Mouse (Mus musculus) lung, postnatal 14 days (tissue): ENCODE data around the gene Camk1g.
A peak's percentile ranks its signal among the peaks of the same experiment; 100 is the strongest.

Experiments
- DNase-seq: peaks from one replicate; pipeline ENCODE4 v3.0.0; 2021

Camk1g gene

GRCm38 (mm10) chr1:193369091-193369490 lies 1.0 kb downstream of the Camk1g start:
- no peak for DNase-seq

GRCm38 (mm10) chr1:193368055-193368454 lies 2.0 kb downstream of the Camk1g start:
- DNase-seq = peak; percentile 47

DNA sequence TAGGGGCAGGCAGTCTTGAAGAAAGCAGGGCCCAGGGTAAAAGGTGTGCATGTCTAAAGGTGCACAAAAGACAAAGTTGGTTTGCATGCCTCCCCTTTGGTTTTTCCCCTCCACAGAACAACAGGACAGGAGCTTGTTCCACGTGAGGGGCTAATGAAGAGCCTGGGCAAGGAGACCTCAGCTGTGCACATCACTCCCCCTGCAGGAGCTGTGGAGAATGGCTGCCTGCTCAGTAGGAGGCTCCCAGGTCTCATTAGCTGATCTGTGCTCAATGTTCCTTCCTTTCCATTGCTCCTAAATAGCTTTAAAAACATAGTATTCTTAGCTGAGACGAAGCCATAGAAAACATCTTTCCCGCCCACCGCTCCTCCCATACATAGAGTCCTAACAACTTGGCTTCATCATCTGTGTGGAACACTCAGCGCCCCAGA lies 6.3 kb downstream of the Camk1g start:
- DNase-seq = peak; percentile 58

DNA sequence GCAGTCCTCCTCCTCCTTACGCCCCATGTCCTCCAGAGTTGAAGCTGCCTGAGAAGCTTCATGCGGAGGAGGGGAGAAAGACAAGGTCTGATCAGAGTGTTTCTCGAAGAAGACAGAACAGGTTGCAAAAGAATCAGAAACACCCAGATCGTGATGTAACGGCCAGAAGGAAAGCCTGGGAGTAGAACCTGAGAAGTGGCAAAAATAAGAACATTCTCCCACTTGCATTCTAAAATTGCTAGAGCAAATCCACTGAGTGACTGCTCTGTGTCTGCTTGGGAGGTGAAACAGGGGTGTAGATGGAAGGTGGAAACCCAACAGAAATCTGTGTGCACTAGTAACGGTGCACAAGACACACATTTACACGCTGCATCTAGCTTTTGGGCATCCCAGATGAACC lies 8.0 kb downstream of the Camk1g start:
- DNase-seq = no peak

DNA sequence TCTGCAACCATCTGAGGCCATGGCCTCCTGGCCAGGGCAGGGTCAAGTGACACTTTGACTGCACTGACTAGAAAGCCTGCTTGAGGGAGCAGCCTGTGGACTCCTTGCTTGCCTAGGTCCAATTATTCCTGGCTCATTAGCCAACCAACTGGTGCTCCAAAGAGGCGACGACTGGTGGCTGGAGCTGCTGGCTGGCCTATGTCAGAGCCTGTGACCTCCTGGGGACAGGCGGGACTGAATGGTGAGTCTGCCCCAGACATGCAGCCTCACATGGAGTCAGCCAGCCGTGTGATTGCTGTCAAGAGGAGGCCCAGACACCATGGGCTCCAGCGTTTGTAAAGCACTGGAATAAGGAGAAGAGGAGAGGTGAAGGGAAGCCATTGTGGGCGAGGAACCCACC lies 8.9 kb downstream of the Camk1g start:
- no peak for DNase-seq

GRCm38 (mm10) chr1:193359199-193359598 lies 10.9 kb downstream of the Camk1g start:
- DNase-seq = peak; percentile 40

DNA sequence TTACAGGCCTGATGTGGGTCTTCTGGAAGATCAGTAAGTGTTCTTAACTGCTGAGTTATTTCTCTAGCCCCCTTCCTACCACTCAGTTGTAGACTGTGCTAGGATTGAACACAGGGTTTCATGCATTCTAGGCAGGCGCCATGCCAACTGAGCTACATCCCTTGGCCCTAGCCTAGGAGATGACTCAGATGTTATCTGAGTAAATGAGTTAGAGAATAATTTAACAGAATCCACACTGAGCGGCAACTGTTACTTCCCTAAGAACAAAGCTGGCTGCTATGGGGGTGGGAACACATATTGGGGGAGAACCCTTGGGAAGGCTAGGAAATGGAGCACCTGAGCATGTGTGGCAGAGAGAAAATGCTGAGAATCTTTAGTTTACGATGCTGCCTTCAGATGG lies 18.5 kb downstream of the Camk1g start:
- no peak for DNase-seq

DNA sequence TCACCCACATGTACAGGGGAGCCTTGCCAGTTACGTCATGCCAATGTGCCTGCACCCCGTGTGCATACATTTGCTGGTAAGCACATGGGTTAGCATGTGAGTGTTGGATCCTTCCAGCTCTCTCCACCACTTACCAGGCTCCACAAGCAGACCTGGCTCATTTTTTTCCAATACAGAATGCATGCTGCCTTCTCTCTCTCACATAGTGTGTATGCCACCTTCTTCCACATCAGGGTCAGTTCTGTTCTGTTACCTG lies 19.6 kb downstream of the Camk1g start:
- DNase-seq = no peak

- no peak for DNase-seq
Observed at GRCm38 (mm10) chr1:193349702-193350545, 20.2 kb downstream of the Camk1g start.

- no peak for DNase-seq
Observed at GRCm38 (mm10) chr1:193348261-193348962, 21.7 kb downstream of the Camk1g start.

DNA sequence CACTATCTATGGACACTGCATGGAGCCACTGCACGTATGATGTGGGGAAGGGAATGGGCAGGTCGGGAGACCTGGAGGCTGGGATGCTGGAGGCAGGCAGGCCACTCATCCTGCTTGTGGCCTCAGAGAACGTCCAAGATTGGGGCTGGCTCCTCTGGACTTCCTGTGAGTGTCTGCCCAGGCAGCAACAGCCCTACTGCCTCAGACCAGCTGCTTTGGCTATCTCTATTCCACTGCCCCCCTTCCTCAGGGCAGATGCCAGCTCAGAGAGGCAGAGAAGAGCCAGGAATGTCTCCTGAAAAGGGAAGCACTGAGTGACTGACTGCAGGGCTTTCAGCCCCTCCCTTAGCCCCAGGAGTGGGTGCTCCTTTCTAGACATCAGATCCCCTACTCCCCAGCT lies 23.2 kb downstream of the Camk1g start:
- DNase-seq = no peak

DNA sequence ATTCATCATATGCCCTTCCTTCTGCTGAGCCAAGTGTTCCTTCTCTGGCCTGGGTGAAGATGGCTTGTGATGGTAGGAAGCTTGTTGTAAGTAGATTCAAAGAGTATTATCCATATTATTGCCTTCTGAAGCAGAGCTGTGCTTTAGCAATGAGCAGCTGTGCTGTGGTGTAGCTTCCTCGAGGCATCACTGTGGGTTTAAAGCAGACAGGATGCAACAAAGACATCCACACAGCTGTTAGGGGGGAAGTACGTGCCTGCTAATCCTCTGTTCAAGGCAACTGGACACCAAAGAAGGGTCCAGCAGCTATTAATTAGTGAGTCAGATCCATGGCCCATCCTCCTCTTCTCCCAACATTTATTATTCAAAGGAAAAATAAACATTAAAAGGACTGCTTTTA lies 25.1 kb downstream of the Camk1g start:
- DNase-seq = no peak

DNA sequence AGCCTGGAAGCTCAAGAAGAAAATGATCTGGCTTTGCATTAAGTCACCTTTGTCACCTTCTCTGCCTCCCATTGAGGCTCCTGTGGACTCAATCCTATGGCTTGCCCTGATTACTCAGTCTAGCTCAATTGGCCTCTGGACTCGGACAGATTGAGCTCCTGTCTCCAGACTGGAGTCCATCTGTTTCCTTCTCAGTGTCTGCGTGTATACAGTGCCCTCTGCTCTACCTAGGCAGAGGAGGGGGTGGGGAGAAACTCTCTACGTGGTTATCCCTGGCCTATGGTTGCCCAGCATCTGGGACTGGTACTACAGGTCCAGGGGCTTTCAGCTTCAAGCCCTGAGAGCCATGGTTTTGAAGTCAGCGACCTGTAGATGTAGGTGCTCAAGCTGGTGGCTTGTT lies 26.2 kb downstream of the Camk1g start:
- no peak for DNase-seq

DNA sequence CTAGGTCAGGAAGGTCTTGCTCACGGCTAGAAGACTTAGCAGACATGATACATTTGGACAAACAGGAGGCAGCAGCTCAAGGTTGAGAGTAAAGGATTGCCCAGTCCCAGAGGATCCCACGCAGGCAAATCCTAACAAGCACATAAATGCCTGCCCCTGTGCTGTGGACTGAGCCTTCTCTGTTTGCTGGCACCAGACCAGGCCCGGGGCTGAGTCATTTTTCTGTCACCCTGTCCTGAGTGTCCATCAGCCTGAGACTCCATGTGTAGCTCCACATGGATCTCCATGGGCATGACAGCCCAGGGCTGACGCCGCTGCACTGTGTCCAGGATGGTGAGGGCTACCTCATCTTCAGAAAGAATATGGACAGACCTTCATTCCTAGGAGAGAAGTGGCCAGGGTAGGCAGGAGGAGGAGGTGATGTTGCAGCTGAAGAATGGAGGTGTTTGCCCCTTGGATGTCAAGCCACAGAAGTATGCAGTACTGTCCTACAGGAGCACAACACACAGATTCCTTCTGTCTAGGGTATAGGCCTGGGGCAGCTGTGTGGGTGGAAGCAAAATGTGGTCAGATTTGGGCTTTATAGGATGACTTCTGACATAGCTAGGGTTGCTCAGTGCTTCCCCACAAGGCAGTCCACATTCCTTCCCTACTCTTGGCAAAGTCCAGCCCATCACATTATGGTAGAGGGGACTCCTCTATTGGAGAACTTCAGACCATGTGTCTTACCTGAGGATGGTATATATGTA lies 27.7 kb downstream of the Camk1g start:
- DNase-seq = peak; percentile 42

GRCm38 (mm10) chr1:193338363-193338995 lies 31.6 kb downstream of the Camk1g start:
- no peak for DNase-seq

- no peak for DNase-seq
Observed at GRCm38 (mm10) chr1:193337787-193338310, 32.2 kb downstream of the Camk1g start.

DNA sequence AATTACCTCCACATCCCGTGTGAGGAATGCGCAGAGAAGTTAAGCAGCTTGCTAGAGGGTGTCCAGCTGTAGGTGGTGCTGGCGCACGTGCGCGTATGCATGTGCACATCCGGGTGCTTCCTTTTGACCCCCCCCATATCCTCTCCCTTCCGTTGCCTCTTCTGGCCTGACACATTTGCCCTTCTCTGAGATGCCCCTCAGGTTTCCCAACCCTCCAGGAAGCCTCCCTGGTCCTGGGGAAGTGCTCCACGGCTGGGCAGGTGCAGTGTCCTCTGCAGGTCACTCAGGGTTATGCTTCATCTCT lies 33.1 kb downstream of the Camk1g start:
- DNase-seq = no peak

GRCm38 (mm10) chr1:193336122-193337017 lies 33.7 kb downstream of the Camk1g start:
- no peak for DNase-seq

- no peak for DNase-seq
Observed at GRCm38 (mm10) chr1:193334546-193334945, 35.6 kb downstream of the Camk1g start.

DNA sequence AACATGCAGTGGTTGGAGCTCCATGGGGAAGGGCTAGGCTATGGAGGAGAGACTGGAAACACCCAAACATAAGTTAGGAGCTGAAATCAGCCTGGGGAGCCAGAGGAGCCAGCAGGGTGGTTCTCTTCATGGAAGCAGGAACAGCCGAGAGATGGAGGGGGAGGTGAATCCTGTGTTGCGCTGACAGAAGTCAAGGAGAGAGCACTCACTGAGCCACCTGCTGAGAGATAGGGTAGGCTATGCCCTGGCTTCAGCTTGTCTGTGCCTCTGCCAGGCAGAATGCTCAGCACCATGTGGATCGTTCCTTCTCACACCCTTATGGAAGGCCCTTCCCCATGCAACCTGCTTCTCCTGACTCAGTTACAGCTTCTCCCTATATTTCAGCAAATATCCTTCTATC lies 36.3 kb downstream of the Camk1g start:
- no peak for DNase-seq

DNA sequence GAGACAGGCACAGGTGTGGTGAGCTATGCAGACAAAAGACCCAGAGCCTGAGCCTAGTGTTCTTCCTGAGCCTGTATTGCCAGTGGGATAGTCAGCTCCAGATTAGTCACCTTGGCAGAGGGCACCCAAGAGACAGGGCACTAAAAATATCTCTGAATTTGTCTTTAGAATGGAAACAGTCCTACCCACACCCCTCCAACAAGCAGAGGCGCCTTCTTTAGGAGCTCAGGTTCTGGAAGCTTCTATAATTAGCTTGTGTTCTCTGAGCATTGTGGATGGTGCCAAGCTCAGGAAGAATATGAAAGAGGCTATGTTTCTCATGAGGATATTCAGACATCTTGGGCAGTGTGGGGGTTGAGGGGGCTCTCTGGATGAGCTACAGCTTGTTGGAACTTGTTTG lies 37.4 kb downstream of the Camk1g start:
- no peak for DNase-seq

GRCm38 (mm10) chr1:193332018-193332417 lies 38.1 kb downstream of the Camk1g start:
- DNase-seq = no peak
